Comparison of ENCODE assay signal across 18 mouse cellular contexts in genomic region chr6:147096109-147096508, GRCm38 (mm10). TPM values are rescaled to one million over a fixed set of nuclear protein-coding genes. Genes with fewer than 3 reads are reported as not detected.
"Had no signal": no experiment of that assay in that cellular context is flagged by ENCODE, and none has a peak within 500 bp of the region (broad histone marks: within the 10 kb centered on the region; RNA-seq: fewer than 3 reads in every experiment).

No protein-coding gene starts in this region.

- H3K27ac ChIP-seq: left cerebral cortex, adult 2 months; limb, embryonic 15.5 days; liver, embryonic 13.5 days; lung, embryonic 15.5 days; macrophage; midbrain, embryonic 15.5 days had no signal

- H3K4me3 ChIP-seq: left cerebral cortex, adult 2 months; limb, embryonic 15.5 days; liver, embryonic 13.5 days; lung, embryonic 15.5 days; megakaryocyte, embryonic 14.5 days; midbrain, embryonic 15.5 days had no signal

- H3K4me2 ChIP-seq: limb, embryonic 15.5 days; liver, embryonic 13.5 days; lung, embryonic 15.5 days; midbrain, embryonic 11.5 days; midbrain, embryonic 15.5 days had no signal

- H3K9ac ChIP-seq: limb, embryonic 15.5 days; liver, embryonic 13.5 days; liver, postnatal 0 days; lung, embryonic 15.5 days; midbrain, embryonic 15.5 days had no signal

- ATAC-seq: intestine, embryonic 16.5 days; liver, postnatal 0 days; midbrain, embryonic 15.5 days had no signal

- H3K27me3 ChIP-seq: limb, embryonic 15.5 days; liver, embryonic 13.5 days; lung, embryonic 15.5 days; megakaryocyte, embryonic 14.5 days; midbrain, embryonic 15.5 days had no signal

- H3K36me3 ChIP-seq: midbrain, embryonic 15.5 days had no signal

- DNase-seq: kidney, adult 8-10 months; kidney, postnatal 10 days; kidney, postnatal 4 days; liver, embryonic 13.5 days; liver, postnatal 0 days; lung, postnatal 14 days; right cerebral cortex, adult 18-20 months; spleen, adult 18-20 months; thymus, adult 2 months; thymus, postnatal 36 days had no signal

- H3K9me3 ChIP-seq: limb, embryonic 15.5 days; liver, embryonic 13.5 days; lung, embryonic 15.5 days; megakaryocyte, embryonic 14.5 days; midbrain, embryonic 15.5 days had no signal

RNA-seq across cellular contexts. Expression of gene Mansc4, which starts 9.3 kb away (rescaled TPM):
- total RNA-seq: left cerebral cortex, adult 2 months had no signal
- polyA plus RNA-seq: liver, embryonic 13.5 days; liver, postnatal 0 days; macrophage had no signal
